Mouse (Mus musculus): Measurements from ENCODE around the gene Fam162a. TPM values are rescaled to one million over a fixed set of nuclear protein-coding genes. Genes with fewer than 3 reads are reported as not detected.
"Not testable (repeated sequence)": the region's sequence is repeated elsewhere in the genome, so short reads cannot be mapped to it uniquely, and the experiment has no call there.

The Fam162a gene
- polyA plus RNA-seq, 1 experiment from 2014 or later = 162 TPM

DNA sequence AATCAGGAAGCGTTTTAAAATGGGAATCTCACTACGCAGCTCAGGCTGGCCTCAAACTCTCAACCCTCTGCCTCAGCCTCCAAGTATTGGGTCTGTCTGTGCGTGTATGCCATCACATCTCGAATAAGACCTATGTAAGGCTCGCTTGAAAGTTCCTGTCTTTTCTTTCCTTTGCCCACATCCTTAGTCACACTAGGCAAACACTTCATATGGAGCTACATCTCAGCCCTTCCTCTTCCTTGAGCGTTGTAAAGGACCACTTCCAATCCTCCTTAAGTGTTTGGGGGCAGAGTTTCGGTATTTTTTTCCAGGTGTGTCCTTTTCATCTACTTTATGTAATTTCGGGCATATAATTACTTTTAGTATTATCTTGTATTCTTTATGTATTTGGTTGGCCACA is 16.5 kb downstream of the Fam162a start:
- Histone ChIP-seq H3K9ac (no peak overlapping the region), H3K36me3 (peaks cover 22% of the 10 kb centered on the region), H3K9me3 (no peaks in the 10 kb centered on the region), H3K4me2 (replicated peaks) (no peak overlapping the region), H3K27ac (no peak overlapping the region), H3K27me3 (replicated peaks) (no peaks in the 10 kb centered on the region), H3K4me1 (no peaks in the 10 kb centered on the region), H3K4me3 (no peak overlapping the region)
- no peak for ATAC-seq (ENCODE audit: low FRiP score, low read depth)
- WGBS = 96% methylated on average over 8 of the region's 8 CpGs

DNA sequence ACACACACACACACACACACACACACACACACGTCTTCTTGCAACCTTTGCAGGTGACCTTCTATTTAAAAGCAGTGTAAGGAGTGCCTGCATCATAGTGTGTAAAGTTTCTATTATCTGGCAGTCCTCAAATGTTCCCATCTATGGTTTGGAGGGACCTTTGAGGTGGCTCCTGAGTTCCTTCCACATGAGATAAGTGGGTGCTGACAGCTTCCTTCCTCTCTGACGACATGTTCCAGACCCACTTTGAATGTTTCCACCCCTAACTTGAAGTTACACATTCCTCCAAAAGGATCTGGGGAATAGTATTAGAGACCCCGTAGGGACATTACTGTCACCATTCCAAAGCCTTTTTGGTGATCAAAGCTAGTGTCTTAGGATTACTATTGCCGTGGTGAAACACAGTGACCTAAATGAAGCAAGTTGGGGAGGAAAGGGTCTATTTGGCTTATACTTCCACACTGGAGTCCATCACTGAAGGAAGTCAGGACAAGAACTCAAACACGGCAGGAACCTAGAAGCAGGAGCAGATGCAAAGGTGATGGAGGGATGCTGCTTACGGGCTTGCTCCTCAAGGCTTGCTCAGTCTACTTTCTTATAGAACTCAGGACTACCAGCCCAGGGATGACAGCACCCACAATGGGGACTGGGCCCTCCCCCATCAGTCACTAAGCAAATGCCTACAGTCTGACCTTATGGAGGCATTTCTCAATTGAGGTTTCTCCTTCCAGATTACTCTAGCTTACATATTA is 17.7 kb downstream of the Fam162a start:
- Histone ChIP-seq H3K9me3 (no peaks in the 10 kb centered on the region), H3K9ac (no peak overlapping the region), H3K27me3 (replicated peaks) (no peaks in the 10 kb centered on the region), H3K4me3 (no peak overlapping the region), H3K27ac (no peak overlapping the region), H3K4me1 (no peaks in the 10 kb centered on the region), H3K36me3 (peaks cover 34% of the 10 kb centered on the region), H3K4me2 (replicated peaks) (no peak overlapping the region)
- no peak for ATAC-seq (ENCODE audit: low FRiP score, low read depth)
- 93% methylated on average over 6 of the region's 6 CpGs for WGBS

DNA sequence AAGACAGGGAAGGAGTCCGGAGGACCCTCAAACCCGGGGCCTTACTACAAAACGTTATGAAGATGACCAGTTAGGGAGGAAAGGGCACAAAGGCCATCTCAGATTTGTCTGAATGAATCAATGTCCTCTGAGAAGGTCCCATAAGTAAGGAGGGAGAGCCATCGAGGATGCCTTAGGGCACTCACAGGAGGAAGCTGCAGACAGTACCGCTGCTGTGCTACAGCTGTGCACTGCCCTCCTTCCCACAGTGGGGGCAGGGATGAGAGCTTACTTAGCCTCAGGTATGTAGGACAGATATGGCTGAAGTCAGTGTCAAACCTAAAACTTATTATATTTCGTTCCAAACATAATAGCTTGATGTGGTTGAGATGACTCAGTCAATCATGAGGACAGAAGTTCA is 19.9 kb downstream of the Fam162a start:
- Histone ChIP-seq H3K27me3 (replicated peaks) (no peaks in the 10 kb centered on the region), H3K4me1 (no peaks in the 10 kb centered on the region), H3K4me2 (replicated peaks) (no peak overlapping the region), H3K9ac (no peak overlapping the region), H3K36me3 (peaks cover 54% of the 10 kb centered on the region), H3K9me3 (no peaks in the 10 kb centered on the region), H3K4me3 (no peak overlapping the region), H3K27ac (no peak overlapping the region)
- whole genome bisulfite sequencing = 89% methylated on average over 6 of the region's 6 CpGs
- ATAC-seq (ENCODE audit: low FRiP score, low read depth) = no peak

DNA sequence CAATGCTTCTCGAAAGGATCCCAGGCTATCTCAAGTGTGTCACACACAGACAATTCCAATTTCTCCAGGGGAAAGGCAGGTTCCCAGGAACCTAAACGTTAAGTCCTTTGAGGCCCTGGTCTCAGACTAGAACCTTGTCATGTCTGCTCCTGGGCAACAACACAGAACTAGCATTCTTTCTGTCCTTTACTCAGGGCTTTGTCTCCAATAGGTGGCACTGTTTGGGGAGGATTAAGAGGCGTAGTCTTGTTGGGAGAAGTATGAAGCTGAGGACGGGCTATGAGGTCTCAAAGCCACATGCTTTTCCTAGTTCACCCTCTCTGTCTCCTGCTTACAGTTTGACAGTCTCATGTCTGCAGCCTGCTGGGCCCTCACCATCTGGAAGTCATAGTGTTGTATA is 23.9 kb downstream of the Fam162a start:
- no peak for ATAC-seq (ENCODE audit: low FRiP score, low read depth)
- no peak overlapping the region for H3K9ac ChIP-seq
- H3K4me3 ChIP-seq = no peak overlapping the region
- H3K4me1 ChIP-seq = 0 out of 2 replicates have a peak, but pooled peaks cover 2% of the 10 kb centered on the region
- no peaks in the 10 kb centered on the region for H3K27me3 ChIP-seq (replicated peaks)
- no peak overlapping the region for H3K27ac ChIP-seq
- 94% methylated on average over 4 of the region's 4 CpGs for WGBS
- H3K9me3 ChIP-seq = no peaks in the 10 kb centered on the region
- no peak overlapping the region for H3K4me2 ChIP-seq (replicated peaks)
- peaks cover 80% of the 10 kb centered on the region for H3K36me3 ChIP-seq

DNA sequence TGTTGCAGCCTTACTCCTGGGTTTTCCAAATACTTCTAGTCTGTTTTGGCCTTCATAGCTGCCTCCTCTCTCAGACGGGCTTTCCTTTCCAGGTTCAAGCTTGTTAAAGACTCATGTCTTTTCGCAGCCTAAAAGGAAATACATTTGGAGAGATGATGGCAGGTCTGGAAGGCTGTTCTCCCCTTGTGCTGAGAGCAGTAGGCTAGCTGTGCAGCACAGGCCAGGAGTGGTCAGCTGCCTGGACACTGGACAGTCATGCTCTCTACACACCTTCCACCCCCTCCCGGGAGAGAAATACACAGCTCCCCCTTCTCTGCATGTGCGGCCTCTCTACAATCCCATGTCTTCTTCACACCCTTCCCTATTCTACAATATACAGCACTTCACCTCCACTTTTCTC is 27.4 kb downstream of the Fam162a start:
- Histone ChIP-seq H3K9me3 (no peaks in the 10 kb centered on the region), H3K9ac (no peak overlapping the region)
- 85% methylated on average over 4 of the region's 4 CpGs for WGBS

DNA sequence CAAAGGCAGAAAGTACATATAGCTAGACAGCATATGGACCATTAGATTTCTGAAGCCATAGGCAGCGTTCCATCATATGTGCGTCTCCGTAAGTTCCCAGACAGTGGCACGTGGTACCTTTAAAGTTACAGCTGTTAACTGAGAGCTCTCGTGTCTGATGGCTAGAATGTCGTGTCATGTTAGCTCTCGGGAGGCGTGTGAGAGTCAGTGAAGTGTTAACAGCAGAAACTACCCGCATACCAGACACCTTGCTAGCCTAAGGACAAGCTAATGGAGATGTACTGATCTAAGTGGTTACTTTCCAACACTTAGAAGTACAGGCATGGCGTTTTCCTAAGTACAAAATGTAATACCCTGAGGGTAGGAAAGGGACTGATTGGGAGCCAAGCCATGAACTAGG is 28.3 kb downstream of the Fam162a start:
- H3K9me3 ChIP-seq = no peaks in the 10 kb centered on the region
- 91% methylated on average over 10 of the region's 10 CpGs for WGBS
- H3K36me3 ChIP-seq = peaks cover 42% of the 10 kb centered on the region
- ATAC-seq (ENCODE audit: low FRiP score, low read depth) = no peak
- no peak overlapping the region for H3K27ac ChIP-seq
- no peak overlapping the region for H3K9ac ChIP-seq
- H3K4me2 ChIP-seq (replicated peaks) = no peak overlapping the region
- no peaks in the 10 kb centered on the region for H3K27me3 ChIP-seq (replicated peaks)
- H3K4me3 ChIP-seq = no peak overlapping the region
- peaks cover 13% of the 10 kb centered on the region for H3K4me1 ChIP-seq

More for the DNA sequence above, 27.4 kb downstream of the Fam162a start:
- H3K27me3 ChIP-seq (replicated peaks) = no peaks in the 10 kb centered on the region
- no peak for ATAC-seq (ENCODE audit: low FRiP score, low read depth)
- H3K4me3 ChIP-seq = no peak overlapping the region
- H3K4me1 ChIP-seq = peaks cover 13% of the 10 kb centered on the region
- no peak overlapping the region for H3K27ac ChIP-seq
- no peak overlapping the region for H3K4me2 ChIP-seq (replicated peaks)
- H3K36me3 ChIP-seq = peaks cover 51% of the 10 kb centered on the region

DNA sequence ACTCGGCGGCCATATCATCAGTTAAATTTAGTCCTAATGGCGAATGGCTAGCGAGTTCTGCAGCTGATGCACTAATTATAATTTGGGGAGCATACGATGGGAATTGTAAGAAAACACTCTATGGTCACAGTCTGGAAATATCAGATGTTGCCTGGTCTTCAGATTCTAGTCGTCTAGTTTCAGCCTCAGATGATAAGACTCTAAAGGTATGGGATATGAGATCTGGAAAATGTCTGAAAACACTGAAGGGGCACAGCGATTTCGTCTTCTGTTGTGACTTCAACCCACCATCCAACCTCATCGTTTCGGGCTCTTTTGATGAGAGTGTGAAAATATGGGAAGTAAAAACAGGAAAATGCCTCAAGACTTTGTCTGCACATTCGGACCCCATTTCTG is 29.8 kb downstream of the Fam162a start:
- Histone ChIP-seq H3K4me1 (peaks cover 13% of the 10 kb centered on the region), H3K4me3 (peak overlapping the region; percentile 54), H3K4me2 (replicated peaks) (peak overlapping the region; percentile 71), H3K36me3 (peaks cover 30% of the 10 kb centered on the region), H3K27me3 (replicated peaks) (no peaks in the 10 kb centered on the region), H3K9ac (peak overlapping the region; percentile 67), H3K27ac (no peak overlapping the region), H3K9me3 (no peaks in the 10 kb centered on the region)
- 33% methylated on average over 11 of the region's 11 CpGs for WGBS
- no peak for ATAC-seq (ENCODE audit: low FRiP score, low read depth)

DNA sequence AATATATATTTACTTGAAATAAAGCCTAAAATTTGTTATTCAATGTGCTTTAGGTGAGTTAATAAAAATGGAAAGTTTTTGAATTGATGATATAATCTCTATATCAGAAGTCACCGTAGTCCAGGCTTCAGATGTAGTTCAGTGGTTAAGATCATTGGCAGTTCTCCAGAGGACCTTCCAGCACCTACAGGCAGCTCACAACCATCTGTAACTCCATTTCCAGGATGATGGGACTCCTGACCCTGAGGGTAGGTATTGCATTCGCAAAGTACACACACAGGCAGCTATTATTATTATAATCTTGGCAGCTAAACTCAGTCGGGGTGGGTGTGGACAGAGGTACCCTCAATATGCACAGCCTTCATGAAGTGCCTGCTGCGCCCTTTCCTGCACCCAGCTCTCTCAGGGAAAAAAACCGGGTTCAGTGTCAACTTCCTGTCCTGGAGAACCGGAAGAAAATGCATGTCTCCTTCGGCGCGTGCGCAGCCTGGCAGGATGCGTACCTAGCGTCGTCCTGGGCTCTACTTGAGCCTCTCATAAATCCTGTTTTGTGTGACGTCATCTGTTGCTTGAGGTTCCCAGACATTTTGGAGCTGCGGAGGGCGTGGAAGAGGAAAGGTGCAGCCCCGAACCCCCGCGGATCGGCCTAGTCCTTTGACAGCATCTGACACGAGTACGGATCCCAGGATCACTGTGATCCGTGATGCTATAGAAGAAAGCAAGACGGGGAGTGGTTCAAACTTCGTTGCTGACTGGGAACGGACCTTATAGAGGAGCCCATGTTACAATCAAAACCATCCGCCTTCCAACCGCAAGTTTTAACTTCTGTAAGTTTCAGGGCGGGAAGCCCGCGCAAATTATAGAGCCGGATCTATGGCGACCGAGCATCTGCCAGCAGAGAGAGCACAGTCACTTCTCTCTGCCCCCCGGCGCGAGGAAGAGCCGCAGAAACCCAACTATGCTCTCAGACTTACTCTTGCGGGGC is 30.5 kb downstream of the Fam162a start, which contains the start of gene Wdr5b:
Wdr5b (plus strand) TSS at position 551 of the 985 bp plus-strand sequence.
- peak within 1 kb of the TSS; percentile 67 for H3K9ac ChIP-seq
- H3K9me3 ChIP-seq = no peaks in the 10 kb centered on the region
- peak; percentile 95 for ATAC-seq (ENCODE audit: low FRiP score, low read depth)
- H3K4me1 ChIP-seq = peaks cover 13% of the 10 kb centered on the region
- peak within 1 kb of the TSS; percentile 54 for H3K4me3 ChIP-seq
- 3% methylated on average over 39 of the region's 39 CpGs for WGBS
- H3K27ac ChIP-seq = no peak within 1 kb of the TSS
- H3K27me3 ChIP-seq (replicated peaks) = no peaks in the 10 kb centered on the region
- H3K4me2 ChIP-seq (replicated peaks) = peak within 1 kb of the TSS; percentile 71
- H3K36me3 ChIP-seq = peaks cover 23% of the 10 kb centered on the region

DNA sequence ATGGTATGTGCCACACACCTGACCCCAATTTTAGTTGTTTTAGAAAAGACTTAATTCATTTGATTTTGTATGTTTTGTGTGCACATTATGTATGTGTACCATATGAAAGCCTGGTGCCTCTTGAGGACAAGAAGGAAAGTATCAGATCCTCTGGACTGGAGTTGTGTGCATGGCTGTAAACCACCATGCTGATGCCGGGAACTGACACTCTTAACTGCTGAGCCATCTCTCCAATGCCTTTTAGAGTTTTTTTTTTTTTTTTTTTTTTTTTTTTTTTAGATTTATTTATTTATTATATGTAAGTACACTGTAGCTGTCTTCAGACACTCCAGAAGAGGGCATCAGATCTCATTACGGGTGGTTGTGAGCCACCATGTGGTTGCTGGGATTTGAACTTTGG is 43.3 kb downstream of the Fam162a start:
- 92% methylated on average over 1 of the region's 2 CpGs for WGBS
- H3K36me3 ChIP-seq = peaks cover 36% of the 10 kb centered on the region
- not testable (repeated sequence) for ATAC-seq (ENCODE audit: low FRiP score, low read depth)

DNA sequence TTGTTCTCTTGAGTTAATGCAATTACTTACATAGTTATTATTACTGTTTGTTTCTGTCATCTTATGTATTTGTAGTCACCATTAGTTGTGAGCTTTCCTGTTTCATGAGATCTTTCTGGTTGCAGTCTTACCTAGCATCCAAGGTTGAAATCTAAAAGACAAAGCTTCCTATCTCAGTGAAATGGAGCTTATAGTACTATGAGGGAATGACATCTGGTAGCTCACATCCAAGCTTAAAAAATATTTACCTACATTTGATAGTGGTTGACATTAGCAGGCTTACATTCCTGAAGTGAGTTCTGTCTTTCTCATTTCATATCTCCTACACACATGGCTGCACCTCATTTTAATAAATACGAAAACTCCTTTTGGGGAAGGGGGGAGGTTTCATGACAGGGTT is 55.1 kb downstream of the Fam162a start:
- Histone ChIP-seq H3K9ac (no peak overlapping the region), H3K27ac (no peak overlapping the region), H3K27me3 (replicated peaks) (no peaks in the 10 kb centered on the region), H3K4me1 (no peaks in the 10 kb centered on the region), H3K4me3 (no peak overlapping the region), H3K36me3 (peaks cover 22% of the 10 kb centered on the region), H3K9me3 (no peaks in the 10 kb centered on the region), H3K4me2 (replicated peaks) (no peak overlapping the region)
- no peak for ATAC-seq (ENCODE audit: low FRiP score, low read depth)
- WGBS = 94% methylated on average over 1 of the region's 1 CpGs

More for the DNA sequence above, 43.3 kb downstream of the Fam162a start:
- H3K4me1 ChIP-seq; H3K4me2 ChIP-seq (replicated peaks); H3K9me3 ChIP-seq; H3K27me3 ChIP-seq (replicated peaks); H3K27ac ChIP-seq; H3K9ac ChIP-seq; H3K4me3 ChIP-seq: not testable (repeated sequence)

DNA sequence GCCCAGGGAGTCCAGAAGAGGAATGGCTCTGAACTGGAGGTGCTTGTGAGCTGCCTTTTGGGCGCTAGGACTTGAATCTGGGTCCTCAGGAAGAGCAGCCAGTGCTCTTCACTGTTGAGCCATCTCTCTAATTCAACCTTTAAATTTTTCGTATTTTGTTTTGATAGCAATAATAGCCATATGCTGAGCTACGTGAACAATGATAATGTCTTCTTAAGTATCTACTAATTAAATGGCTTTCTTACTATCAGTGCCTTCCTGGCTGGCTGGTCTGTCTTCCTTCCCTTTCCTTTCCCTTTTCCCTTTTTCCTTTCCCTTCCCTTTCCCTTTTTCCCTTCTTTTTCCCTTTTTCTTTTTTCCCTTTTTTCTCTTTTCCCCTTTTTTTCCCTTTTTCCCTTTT is 63.0 kb downstream of the Fam162a start:
- H3K4me3 ChIP-seq = no peak overlapping the region
- peaks cover 20% of the 10 kb centered on the region for H3K36me3 ChIP-seq
- no peaks in the 10 kb centered on the region for H3K4me1 ChIP-seq
- 94% methylated on average over 3 of the region's 3 CpGs for WGBS
- H3K4me2 ChIP-seq (replicated peaks) = no peak overlapping the region
- H3K27me3 ChIP-seq (replicated peaks) = no peaks in the 10 kb centered on the region
- no peak overlapping the region for H3K27ac ChIP-seq
- no peaks in the 10 kb centered on the region for H3K9me3 ChIP-seq
- no peak overlapping the region for H3K9ac ChIP-seq
- no peak for ATAC-seq (ENCODE audit: low FRiP score, low read depth)

DNA sequence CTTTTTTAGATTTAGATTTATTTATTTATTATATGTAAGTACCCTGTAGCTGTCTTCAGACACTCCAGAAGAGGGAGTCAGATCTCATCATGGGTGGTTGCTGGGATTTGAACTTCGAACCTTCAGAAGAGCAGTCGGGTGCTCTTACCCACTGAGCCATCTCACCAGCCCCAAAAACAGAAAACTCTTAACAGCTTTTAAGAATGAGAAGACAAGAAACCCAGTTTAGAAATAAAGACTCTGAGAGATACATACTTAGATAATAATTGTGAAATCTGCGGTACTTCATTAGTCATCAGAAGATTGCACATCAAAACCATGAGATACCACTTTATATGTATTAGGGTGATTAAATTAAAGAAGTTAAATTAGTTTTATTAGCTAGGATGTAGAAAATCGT is 72.5 kb downstream of the Fam162a start:
- H3K4me3 ChIP-seq; H3K9me3 ChIP-seq; ATAC-seq (ENCODE audit: low FRiP score, low read depth); H3K4me1 ChIP-seq; H3K9ac ChIP-seq; H3K27me3 ChIP-seq (replicated peaks); H3K27ac ChIP-seq; H3K4me2 ChIP-seq (replicated peaks): not testable (repeated sequence)
- WGBS = 96% methylated on average over 4 of the region's 4 CpGs
- peaks cover 11% of the 10 kb centered on the region; the same call in 1 of the 2 replicates for H3K36me3 ChIP-seq

All from neural tube, embryonic 12.5 days (tissue).